Mouse (Mus musculus): ENCODE data around the gene Mettl7a3. TPM values are rescaled to one million over a fixed set of nuclear protein-coding genes. Genes with fewer than 3 reads are reported as not detected.
"Not testable (repeated sequence)": the region's sequence is repeated elsewhere in the genome, so short reads cannot be mapped to it uniquely, and the experiment has no call there.

The Mettl7a3 gene
- not detected in 2 replicates for polyA plus RNA-seq (2016; fragmentation: Nextera tagmentation; extraction: Ambion mirVana)

DNA sequence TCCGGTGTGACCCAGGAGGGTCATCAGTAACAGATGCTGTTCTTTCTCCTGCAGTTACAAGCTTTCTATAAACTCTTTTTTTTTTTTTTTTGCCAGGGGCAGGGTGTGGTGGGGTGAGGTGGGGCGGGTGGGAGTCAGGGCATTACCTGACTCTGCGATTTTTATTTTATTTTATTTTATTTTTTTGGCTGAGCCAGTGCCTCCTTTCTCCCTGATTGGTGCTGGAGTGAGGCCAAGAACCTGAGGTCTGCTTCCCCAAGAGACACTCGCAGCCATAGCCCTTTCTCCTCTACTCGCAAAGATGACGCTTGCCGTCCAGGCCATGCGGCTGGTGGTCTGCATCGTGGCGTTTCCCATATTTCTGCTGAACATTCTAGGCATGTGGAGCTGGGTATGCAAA is at the start of gene Mettl7a3:
Gene Mettl7a3 (plus strand): TSS at position 301 of the 400 bp plus-strand sequence.
- Histone ChIP-seq H3K4me3 (no peak within 1 kb of the TSS), H3K9me3 (no peaks in the 10 kb centered on the region), H3K4me1 (replicated peaks) (no peaks in the 10 kb centered on the region), H3K27me3 (ENCODE audit: insufficient read depth, poor library complexity, severe bottlenecking) (no peaks in the 10 kb centered on the region), H3K27ac (no peak within 1 kb of the TSS), H3K36me3 (no peaks in the 10 kb centered on the region)
- no peak for DNase-seq (ENCODE audit: low spot score)
- WGBS, result 85% methylated on average over 10 of the region's 10 CpGs

- Histone ChIP-seq H3K9me3 (no peaks in the 10 kb centered on the region), H3K4me1 (replicated peaks) (no peaks in the 10 kb centered on the region), H3K27ac (no peak overlapping the region), H3K27me3 (ENCODE audit: insufficient read depth, poor library complexity, severe bottlenecking) (no peaks in the 10 kb centered on the region), H3K4me3 (no peak overlapping the region), H3K36me3 (no peaks in the 10 kb centered on the region)
- no peak for DNase-seq (ENCODE audit: low spot score)
- WGBS, result 91% methylated on average over 6 of the region's 6 CpGs
Observed at GRCm38 (mm10) chr15:100288980-100289379, 45.7 kb upstream of the Mettl7a3 start.

DNA sequence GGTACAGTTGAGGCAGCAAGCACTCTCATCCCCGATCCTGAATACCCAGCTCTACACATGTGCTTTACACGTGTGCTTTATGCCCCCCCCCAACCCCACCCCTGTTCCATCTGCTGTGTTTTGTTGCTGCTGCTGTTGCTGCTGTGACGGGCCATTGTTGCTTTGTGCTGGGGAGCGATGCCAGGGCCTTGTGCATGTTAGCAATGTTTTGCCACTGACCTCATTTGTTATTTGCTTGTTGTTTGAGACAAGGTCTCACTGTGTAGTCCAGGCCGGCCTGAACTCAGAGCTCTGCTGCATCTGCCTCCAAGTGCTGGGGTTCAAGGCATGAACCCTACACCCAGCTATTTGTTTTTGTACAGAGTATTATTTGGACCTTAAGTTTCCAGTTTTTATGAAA is 43.9 kb upstream of the Mettl7a3 start:
- WGBS, result 78% methylated on average over 5 of the region's 5 CpGs
- H3K4me3 ChIP-seq, result no peak overlapping the region
- H3K9me3 ChIP-seq, result no peaks in the 10 kb centered on the region
- no peak overlapping the region for H3K27ac ChIP-seq
- no peaks in the 10 kb centered on the region for H3K4me1 ChIP-seq (replicated peaks)
- no peaks in the 10 kb centered on the region for H3K36me3 ChIP-seq
- DNase-seq (ENCODE audit: low spot score), result no peak
- no peaks in the 10 kb centered on the region for H3K27me3 ChIP-seq (ENCODE audit: insufficient read depth, poor library complexity, severe bottlenecking)

GRCm38 (mm10) chr15:100292326-100292725 is 42.4 kb upstream of the Mettl7a3 start:
- 76% methylated on average over 7 of the region's 7 CpGs for whole genome bisulfite sequencing

DNA sequence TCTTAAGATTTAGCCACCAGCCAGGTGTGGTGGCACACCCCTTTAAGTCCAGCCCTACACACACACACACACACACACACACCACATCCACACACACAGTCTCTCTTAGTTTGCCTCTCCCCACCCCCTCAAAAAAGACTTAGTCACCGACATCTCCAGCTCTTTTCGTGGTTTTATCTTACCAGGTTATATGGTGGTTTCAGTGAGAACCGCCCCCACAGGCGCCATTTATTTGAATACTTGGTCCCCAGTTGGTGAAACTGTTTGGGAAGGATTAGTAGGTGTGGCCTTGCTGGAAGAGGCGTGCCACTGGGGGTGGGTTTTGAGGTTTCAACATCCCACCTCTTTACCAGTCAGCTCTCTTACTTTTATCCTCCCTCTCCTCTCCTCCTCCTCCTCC is 36.9 kb upstream of the Mettl7a3 start:
- no peak for DNase-seq (ENCODE audit: low spot score)
- WGBS, result 94% methylated on average over 5 of the region's 5 CpGs
- Histone ChIP-seq H3K9me3 (no peaks in the 10 kb centered on the region), H3K36me3 (no peaks in the 10 kb centered on the region), H3K4me1 (replicated peaks) (peaks cover 7% of the 10 kb centered on the region; the same call in 1 of the 2 replicates), H3K27me3 (ENCODE audit: insufficient read depth, poor library complexity, severe bottlenecking) (no peaks in the 10 kb centered on the region), H3K4me3 (no peak overlapping the region), H3K27ac (no peak overlapping the region)

More at GRCm38 (mm10) chr15:100292326-100292725, 42.4 kb upstream of the Mettl7a3 start:
- H3K36me3 ChIP-seq, result no peaks in the 10 kb centered on the region
- H3K27ac ChIP-seq, result no peak overlapping the region
- no peaks in the 10 kb centered on the region for H3K4me1 ChIP-seq (replicated peaks)
- no peaks in the 10 kb centered on the region for H3K27me3 ChIP-seq (ENCODE audit: insufficient read depth, poor library complexity, severe bottlenecking)
- no peaks in the 10 kb centered on the region for H3K9me3 ChIP-seq
- DNase-seq (ENCODE audit: low spot score), result no peak
- H3K4me3 ChIP-seq, result no peak overlapping the region

- H3K4me1 ChIP-seq (replicated peaks), result peaks cover 24% of the 10 kb centered on the region
- no peaks in the 10 kb centered on the region for H3K27me3 ChIP-seq (ENCODE audit: insufficient read depth, poor library complexity, severe bottlenecking)
- WGBS, result 84% methylated on average over 6 of the region's 6 CpGs
- DNase-seq (ENCODE audit: low spot score), result no peak
- no peak overlapping the region for H3K27ac ChIP-seq
- no peak overlapping the region for H3K4me3 ChIP-seq
- no peaks in the 10 kb centered on the region for H3K9me3 ChIP-seq
- H3K36me3 ChIP-seq, result no peaks in the 10 kb centered on the region
Observed at GRCm38 (mm10) chr15:100300499-100300898, 34.2 kb upstream of the Mettl7a3 start.

- no peaks in the 10 kb centered on the region for H3K27me3 ChIP-seq (ENCODE audit: insufficient read depth, poor library complexity, severe bottlenecking)
- 54% methylated on average over 15 of the region's 15 CpGs for WGBS
- H3K4me1 ChIP-seq (replicated peaks), result peaks cover 32% of the 10 kb centered on the region
- no peaks in the 10 kb centered on the region for H3K36me3 ChIP-seq
- peak overlapping the region; percentile 14; the same call in 1 of the 2 replicates for H3K4me3 ChIP-seq
- H3K9me3 ChIP-seq, result no peaks in the 10 kb centered on the region
- DNase-seq (ENCODE audit: low spot score), result no peak
- H3K27ac ChIP-seq, result peak overlapping the region; percentile 30; the same call in 1 of the 2 replicates
Observed at GRCm38 (mm10) chr15:100301556-100301955, 33.2 kb upstream of the Mettl7a3 start.

DNA sequence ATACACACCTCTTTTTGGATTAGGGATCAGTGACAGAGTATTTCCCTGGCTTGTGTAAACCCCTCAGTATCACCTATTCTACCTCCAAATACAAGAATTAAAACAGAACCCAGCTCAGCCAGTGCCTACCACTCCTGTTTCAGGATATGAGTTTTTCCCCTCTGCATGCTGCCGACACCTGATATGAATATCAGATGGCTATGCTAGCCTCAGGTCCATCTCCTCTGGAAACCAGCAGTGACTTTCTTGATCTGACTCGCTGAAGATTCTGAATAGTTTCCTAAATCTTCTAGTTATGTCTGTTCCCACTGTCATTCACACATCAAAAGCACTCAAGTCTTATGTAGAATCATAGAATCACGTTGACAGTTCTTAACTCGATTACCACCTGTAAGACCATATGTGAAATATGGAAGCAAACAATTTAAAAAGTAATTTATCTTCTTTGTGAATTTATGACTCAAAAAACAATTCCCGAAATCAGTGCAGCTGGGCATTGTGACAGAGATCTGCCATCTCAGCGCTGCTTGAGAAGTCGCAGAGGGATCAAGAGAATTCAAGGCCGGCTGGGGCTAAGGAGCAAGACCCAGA is 31.2 kb upstream of the Mettl7a3 start:
- Histone ChIP-seq H3K4me1 (replicated peaks) (peaks cover 32% of the 10 kb centered on the region), H3K4me3 (peak overlapping the region; percentile 60), H3K9me3 (no peaks in the 10 kb centered on the region), H3K36me3 (no peaks in the 10 kb centered on the region), H3K27ac (peak overlapping the region; percentile 88), H3K27me3 (ENCODE audit: insufficient read depth, poor library complexity, severe bottlenecking) (no peaks in the 10 kb centered on the region)
- WGBS, result 55% methylated on average over 8 of the region's 8 CpGs
- no peak for DNase-seq (ENCODE audit: low spot score)

- H3K27me3 ChIP-seq (ENCODE audit: insufficient read depth, poor library complexity, severe bottlenecking), result no peaks in the 10 kb centered on the region
- WGBS, result 4% methylated on average over 22 of the region's 30 CpGs
- peak within 1 kb of the TSS; percentile 88 for H3K27ac ChIP-seq
- no peaks in the 10 kb centered on the region for H3K36me3 ChIP-seq
- H3K9me3 ChIP-seq, result no peaks in the 10 kb centered on the region
- DNase-seq (ENCODE audit: low spot score), result peak; percentile 83
- H3K4me3 ChIP-seq, result peak within 1 kb of the TSS; percentile 60
- peaks cover 32% of the 10 kb centered on the region for H3K4me1 ChIP-seq (replicated peaks)
Observed at GRCm38 (mm10) chr15:100304019-100304991, 30.4 kb upstream of the Mettl7a3 start, which contains the start of gene Mettl7a1. TSS of gene Mettl7a1 (plus strand) at chr15:100304140.

DNA sequence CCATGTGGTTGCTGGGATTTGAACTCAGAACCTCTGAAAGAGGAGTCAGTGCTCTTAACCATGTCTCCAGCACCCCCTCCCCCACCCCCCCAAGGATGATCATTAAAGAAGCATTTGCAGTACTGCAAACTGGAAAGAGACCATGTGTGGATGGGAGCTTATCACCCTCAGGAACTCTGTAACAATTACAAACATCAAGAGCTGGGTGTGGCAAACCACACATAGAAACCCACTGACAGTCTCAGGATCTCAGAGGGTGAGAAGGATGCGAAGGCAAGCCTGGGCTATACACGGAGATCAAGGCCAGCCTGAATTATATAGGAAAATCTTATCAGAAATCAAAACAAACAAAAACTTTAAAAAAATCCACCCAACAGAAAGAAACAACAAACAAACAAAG is 28.5 kb upstream of the Mettl7a3 start:
- Histone ChIP-seq H3K27ac (no peak overlapping the region), H3K4me1 (replicated peaks) (peaks cover 32% of the 10 kb centered on the region), H3K9me3 (no peaks in the 10 kb centered on the region), H3K27me3 (ENCODE audit: insufficient read depth, poor library complexity, severe bottlenecking) (no peaks in the 10 kb centered on the region), H3K36me3 (no peaks in the 10 kb centered on the region), H3K4me3 (0 out of 2 replicates have a peak overlapping the region, but pooled peaks have one; percentile 2)
- WGBS, result 84% methylated on average over 2 of the region's 2 CpGs
- DNase-seq (ENCODE audit: low spot score), result no peak

GRCm38 (mm10) chr15:100307438-100308096 is 27.2 kb upstream of the Mettl7a3 start:
- H3K9me3 ChIP-seq; H3K4me3 ChIP-seq; H3K36me3 ChIP-seq; H3K27me3 ChIP-seq (ENCODE audit: insufficient read depth, poor library complexity, severe bottlenecking); H3K27ac ChIP-seq: not testable (repeated sequence)
- 47% methylated on average over 11 of the region's 11 CpGs for WGBS
- DNase-seq (ENCODE audit: low spot score), result peak; percentile 51
- peaks cover 25% of the 10 kb centered on the region for H3K4me1 ChIP-seq (replicated peaks)

GRCm38 (mm10) chr15:100312346-100312745 is 22.4 kb upstream of the Mettl7a3 start:
- whole genome bisulfite sequencing, result 98% methylated on average over 2 of the region's 2 CpGs
- H3K4me3 ChIP-seq, result no peak overlapping the region

More at GRCm38 (mm10) chr15:100312346-100312745, 22.4 kb upstream of the Mettl7a3 start:
- Histone ChIP-seq H3K27me3 (ENCODE audit: insufficient read depth, poor library complexity, severe bottlenecking) (no peaks in the 10 kb centered on the region), H3K9me3 (no peaks in the 10 kb centered on the region), H3K36me3 (peaks cover 23% of the 10 kb centered on the region), H3K4me1 (replicated peaks) (no peaks in the 10 kb centered on the region), H3K27ac (no peak overlapping the region)
- no peak for DNase-seq (ENCODE audit: low spot score)
